Mouse (Mus musculus): ENCODE results near the gene Cpa2. TPM values are rescaled to one million over a fixed set of nuclear protein-coding genes. Genes with fewer than 3 reads are reported as not detected.

Gene Cpa2
- 0.44 TPM for polyA plus RNA-seq (2017; shearing (Covaris generic))

GRCm38 (mm10) chr6:30541009-30541799 is at the start of gene Cpa2:
Gene Cpa2, plus strand, starts transcription at chr6:30541582.

GRCm38 (mm10) chr6:30509265-30510239 is 31.8 kb upstream of the Cpa2 start, which contains the start of the genes Tmem209 and Ssmem1:
Gene Tmem209, minus strand, starts transcription at chr6:30509783.
Gene Ssmem1, plus strand, starts transcription at chr6:30509849.

GRCm38 (mm10) chr6:30568069-30568468 is 26.7 kb downstream of the Cpa2 start, which contains the start of gene Cpa4:
Gene Cpa4, plus strand, starts transcription at chr6:30568369.

GRCm38 (mm10) chr6:30610710-30611109 is 69.3 kb downstream of the Cpa2 start, which contains the start of gene Cpa5:
Gene Cpa5, plus strand, starts transcription at chr6:30611010.

Other genes with a start within 250 kb of the Cpa2 start
- gene Ube2h, start 237.0 kb upstream of the Cpa2 start, polyA plus RNA-seq (2017; shearing (Covaris generic)) = 71.9 TPM
- gene Zc3hc1, start 150.6 kb upstream of the Cpa2 start, polyA plus RNA-seq (2017; shearing (Covaris generic)) = 32.9 TPM
- 2.0 TPM for gene Klhdc10, start 139.7 kb upstream of the Cpa2 start, polyA plus RNA-seq (2017; shearing (Covaris generic))
- 66.7 TPM for gene Tmem209, start 31.8 kb upstream of the Cpa2 start, polyA plus RNA-seq (2017; shearing (Covaris generic))
- not detected for gene Ssmem1, start 31.7 kb upstream of the Cpa2 start, polyA plus RNA-seq (2017; shearing (Covaris generic))
- gene Cpa4, start 26.8 kb downstream of the Cpa2 start, polyA plus RNA-seq (2017; shearing (Covaris generic)) = not detected
- not detected for gene Cpa5, start 69.4 kb downstream of the Cpa2 start, polyA plus RNA-seq (2017; shearing (Covaris generic))
- gene Cpa1, start 97.6 kb downstream of the Cpa2 start, polyA plus RNA-seq (2017; shearing (Covaris generic)) = not detected
- gene Cep41, start 152.2 kb downstream of the Cpa2 start, polyA plus RNA-seq (2017; shearing (Covaris generic)) = 12.5 TPM
- 1.1 TPM for gene Mest, start 182.0 kb downstream of the Cpa2 start, polyA plus RNA-seq (2017; shearing (Covaris generic))